Mouse (Mus musculus) testis, adult 2 months (tissue): ENCODE data around the gene Terf2.

ENCODE experiments used
- CTCF ChIP-seq: fragments of 200-500 bp; IDR thresholded peaks from 2 replicates; pipeline ENCODE4 v1.5.1; 2012; ENCODE audit warnings: low read depth, mild to moderate bottlenecking, inconsistent platforms, low read length, moderate library complexity; ENCODE audit not compliant: control insufficient read depth, insufficient read depth, insufficient replicate concordance
- POLR2A ChIP-seq: fragments of 200-500 bp; IDR thresholded peaks from 2 replicates; pipeline ENCODE4 v1.6.1; 2012; ENCODE audit warnings: low read depth, mild to moderate bottlenecking, inconsistent platforms, low read length, moderate library complexity; ENCODE audit not compliant: control insufficient read depth

DNA sequence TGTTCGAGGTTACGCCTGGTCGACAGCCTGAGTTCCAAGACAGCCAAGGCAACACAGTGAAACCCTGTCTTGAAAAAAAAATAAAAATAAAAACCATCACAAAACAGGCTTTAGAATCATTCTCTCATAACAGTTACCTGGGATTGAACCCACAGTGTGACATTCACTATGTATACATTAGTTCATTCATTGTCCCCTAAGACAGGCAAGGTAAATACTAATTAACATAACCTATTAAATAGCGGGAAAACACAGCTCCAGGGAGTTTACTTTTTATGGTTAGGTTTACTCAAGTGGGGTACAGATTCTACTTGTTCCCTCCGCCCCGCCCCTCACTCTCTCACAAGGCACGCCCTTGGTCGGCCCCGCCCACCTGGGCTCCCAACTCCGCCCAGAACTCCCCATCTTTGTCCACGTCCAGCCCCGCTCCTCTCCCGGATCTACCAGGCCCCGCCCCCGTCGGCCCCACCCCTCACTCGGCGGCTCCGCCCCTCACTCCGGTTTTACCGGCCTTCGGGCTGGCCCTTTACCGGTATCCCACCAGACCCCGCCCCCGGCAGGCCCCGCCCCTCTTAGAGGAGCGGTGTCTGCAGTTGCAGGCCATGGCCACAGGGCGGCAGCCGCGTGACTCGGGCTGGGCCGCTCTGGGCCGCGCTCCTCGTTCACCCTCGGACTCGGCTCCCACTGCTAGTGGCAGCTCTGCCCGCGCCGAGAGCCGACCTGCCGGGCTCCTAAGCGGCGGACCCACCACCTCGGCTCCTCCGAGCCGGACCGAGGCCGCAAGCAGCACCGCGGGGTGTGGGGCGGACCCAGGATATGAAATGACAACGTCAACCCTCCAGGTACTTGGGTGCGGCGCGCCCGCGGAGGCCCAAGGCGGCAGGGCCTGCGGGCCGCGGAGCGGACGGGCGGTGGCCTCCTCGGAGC is 65.4 kb downstream of the Terf2 start, which contains the start of gene Vps4a:
- TF ChIP-seq CTCF (peak; percentile 85), POLR2A (peak; percentile 94)
